Mouse (Mus musculus) lung, adult 2 months (tissue): ENCODE measurements at regions not wholly inside any gene's neighbourhood (a gene's known extent, or its start where the extent isn't known, plus 50 kb on each side); places are given as distances from the start of the nearest gene placed in this dataset.

Experiments
- DNase-seq: peaks from one replicate; pipeline ENCODE4 v3.0.0; 2022
- H3K4me1 ChIP-seq: fragments of 200-500 bp; 2 replicates; pipeline ENCODE4 v1.6.1; 2011; ENCODE audit warnings: low read length; ENCODE audit not compliant: control insufficient read depth, insufficient read depth
- H3K4me3 ChIP-seq: fragments of 200-500 bp; replicated peaks from 2 replicates; pipeline ENCODE3; 2011; ENCODE audit warnings: low read depth, mild to moderate bottlenecking, control low read depth, low read length; ENCODE audit errors: extremely low read depth
- CTCF ChIP-seq: fragments of 200-500 bp; IDR thresholded peaks from 2 replicates; pipeline ENCODE4 v1.5.1; 2011; ENCODE audit warnings: mild to moderate bottlenecking, low read length, control low read depth; ENCODE audit not compliant: insufficient read depth
- POLR2A ChIP-seq: fragments of 200-500 bp; IDR thresholded peaks from 2 replicates; pipeline ENCODE4 v1.6.1; 2011; ENCODE audit warnings: low read depth, mild to moderate bottlenecking, control low read depth, low read length, borderline replicate concordance; ENCODE audit errors: extremely low read depth
- WGBS: fragments of 180-500 bp; shearing (Covaris S2); methylation state at CpG from one replicate; pipeline ENCODE4 v1.1.7; 2018; 5-methylcytosine and 5-hydroxymethylcytosine counted together

GRCm38 (mm10) chr15:36870717-36871116, 136.9 kb downstream of the Zfp706 start:
- no peak for DNase-seq
- WGBS = 94% methylated on average over 7 of the region's 7 CpGs
- no peak for TF ChIP-seq CTCF
- no peak overlapping the region for H3K4me3 ChIP-seq
- peaks cover 20% of the 10 kb centered on the region for H3K4me1 ChIP-seq

DNA sequence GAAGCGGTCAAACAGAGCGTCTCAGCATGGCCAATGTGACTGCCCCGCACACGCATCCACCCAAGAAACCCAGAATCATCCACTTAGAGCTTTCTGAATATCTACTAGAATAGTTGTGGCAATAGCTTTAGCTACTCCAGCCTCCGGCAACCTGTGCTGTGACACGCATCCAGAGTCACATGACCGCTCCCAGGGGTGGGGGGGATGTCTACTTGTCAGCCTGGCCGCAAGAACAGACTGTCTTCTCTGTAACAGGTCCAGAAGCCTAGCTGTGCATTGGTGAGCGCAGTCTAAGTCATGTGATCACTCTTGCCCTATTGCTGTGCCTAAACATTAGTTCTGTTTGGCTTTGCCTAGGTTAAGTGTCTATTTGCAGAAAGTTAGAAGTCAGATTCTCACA, 137.5 kb downstream of the Zfp706 start:
- no peak for TF ChIP-seq POLR2A
- TF ChIP-seq CTCF = no peak
- Histone ChIP-seq H3K4me1 (peaks cover 18% of the 10 kb centered on the region), H3K4me3 (no peak overlapping the region)
- 95% methylated on average over 9 of the region's 9 CpGs for WGBS
- no peak for DNase-seq

- no peak for TF ChIP-seq POLR2A
- no peak for TF ChIP-seq CTCF
- Histone ChIP-seq H3K4me1 (0 out of 2 replicates have a peak, but pooled peaks cover 4% of the 10 kb centered on the region), H3K4me3 (no peak overlapping the region)
- WGBS = 17% methylated on average over 1 of the region's 1 CpGs
- DNase-seq = no peak
Measured at GRCm38 (mm10) chr15:36866088-36866487, 141.5 kb downstream of the Zfp706 start.

DNA sequence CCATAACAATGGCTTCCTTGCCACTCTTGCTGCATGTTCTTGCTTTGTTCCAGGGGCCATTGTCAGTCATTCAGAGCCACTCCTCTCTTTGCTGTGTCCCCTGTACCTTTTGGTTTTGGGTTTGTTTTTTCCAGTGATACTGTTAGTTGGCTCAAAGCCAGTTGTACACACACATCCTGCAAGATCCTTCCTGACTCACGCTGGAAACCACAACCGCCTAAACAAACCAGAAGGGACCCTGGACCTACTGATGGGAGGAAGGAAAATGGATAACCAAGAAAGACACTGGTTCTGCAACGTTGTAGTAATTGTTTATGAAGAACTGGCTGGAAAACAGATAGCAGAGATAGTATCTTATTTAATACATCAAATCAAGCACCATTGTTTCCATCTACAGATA, 142.2 kb downstream of the Zfp706 start:
- Histone ChIP-seq H3K4me3 (no peak overlapping the region), H3K4me1 (0 out of 2 replicates have a peak, but pooled peaks cover 4% of the 10 kb centered on the region)
- DNase-seq = no peak
- 29% methylated on average over 3 of the region's 3 CpGs for WGBS
- TF ChIP-seq POLR2A = no peak
- TF ChIP-seq CTCF = no peak

GRCm38 (mm10) chr15:36864046-36864445, 143.5 kb downstream of the Zfp706 start:
- DNase-seq = no peak
- 59% methylated on average over 2 of the region's 2 CpGs for WGBS
- TF ChIP-seq POLR2A = no peak
- TF ChIP-seq CTCF = no peak
- Histone ChIP-seq H3K4me3 (no peak overlapping the region), H3K4me1 (0 out of 2 replicates have a peak, but pooled peaks cover 4% of the 10 kb centered on the region)

GRCm38 (mm10) chr15:36858711-36859110, 148.9 kb downstream of the Zfp706 start:
- no peak for TF ChIP-seq POLR2A
- no peak for TF ChIP-seq CTCF
- 93% methylated on average over 4 of the region's 4 CpGs for WGBS
- Histone ChIP-seq H3K4me3 (no peak overlapping the region), H3K4me1 (peaks cover 15% of the 10 kb centered on the region)
- no peak for DNase-seq

DNA sequence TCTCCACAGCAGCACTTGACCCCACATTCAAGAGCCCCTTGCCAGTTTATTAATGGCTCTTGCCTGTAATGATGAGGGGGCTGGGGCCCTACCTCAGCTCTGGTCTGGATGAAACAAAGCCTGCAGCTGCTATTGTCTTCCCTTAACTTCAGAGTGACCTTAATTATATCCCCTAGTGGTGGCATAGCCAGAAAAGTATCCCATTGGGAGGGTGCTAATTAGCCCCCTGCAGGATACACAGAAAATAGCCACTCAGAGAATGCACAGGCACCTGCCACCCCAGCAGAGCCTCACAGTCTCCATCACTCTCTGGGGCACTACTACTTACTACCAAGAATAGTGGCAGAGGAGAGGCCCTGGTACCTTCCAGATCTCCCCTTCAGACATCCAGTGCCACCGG, 150.0 kb downstream of the Zfp706 start:
- TF ChIP-seq CTCF (no peak), POLR2A (no peak)
- Histone ChIP-seq H3K4me1 (peaks cover 15% of the 10 kb centered on the region), H3K4me3 (no peak overlapping the region)
- DNase-seq = no peak
- WGBS = 81% methylated on average over 1 of the region's 1 CpGs

DNA sequence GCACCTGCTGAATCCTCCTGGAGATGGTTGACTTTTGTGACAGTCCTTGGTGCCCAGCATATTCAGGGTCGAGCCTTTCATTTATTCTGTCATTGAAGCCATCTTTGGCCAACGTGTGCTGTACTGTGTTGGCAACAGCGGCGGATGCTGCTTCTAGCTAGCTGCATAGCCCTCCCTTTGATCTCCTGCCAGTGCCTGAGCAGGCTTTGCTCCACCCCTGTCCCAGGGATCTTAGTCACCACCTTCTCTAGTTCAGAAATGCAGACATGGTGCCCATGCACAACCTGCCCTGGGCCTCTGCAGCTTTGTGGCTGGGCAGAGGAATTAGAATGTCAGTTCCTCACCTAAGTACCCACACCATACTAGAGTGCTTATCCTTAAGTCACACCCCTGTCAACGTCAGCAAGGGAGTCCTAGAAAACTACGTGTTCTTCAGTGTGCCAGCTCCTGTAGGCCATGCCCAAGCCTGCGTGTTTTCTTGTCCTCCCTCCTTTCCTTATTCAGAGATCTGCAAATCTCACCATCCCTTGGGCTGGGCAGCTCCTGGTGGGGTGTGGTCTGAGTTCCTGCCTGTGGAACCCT, 151.9 kb downstream of the Zfp706 start:
- WGBS = 27% methylated on average over 7 of the region's 7 CpGs
- no peak overlapping the region for H3K4me3 ChIP-seq
- DNase-seq = no peak
- TF ChIP-seq POLR2A = no peak
- TF ChIP-seq CTCF = no peak
- H3K4me1 ChIP-seq = peaks cover 15% of the 10 kb centered on the region

DNA sequence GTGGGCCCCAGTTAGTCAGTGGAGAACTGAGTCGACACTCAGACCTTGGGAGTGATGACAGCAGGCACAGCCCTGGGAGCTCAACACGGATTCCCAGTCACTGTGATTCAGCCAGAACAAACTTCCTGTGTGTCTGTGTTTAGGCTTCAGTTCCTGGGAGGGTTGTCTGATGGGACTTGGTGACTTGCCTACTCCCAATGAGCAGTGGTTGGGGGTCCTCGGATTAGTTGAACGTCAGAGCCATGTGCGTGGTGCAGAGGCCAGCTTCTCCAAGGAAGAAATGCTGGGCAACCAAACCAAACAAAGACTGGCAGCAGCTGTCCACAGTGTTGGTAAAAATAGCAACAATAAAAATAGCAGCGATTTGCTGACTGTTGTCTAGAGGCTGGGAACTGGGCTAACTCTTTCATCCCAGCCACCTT, 152.7 kb downstream of the Zfp706 start:
- WGBS = 18% methylated on average over 6 of the region's 6 CpGs
- no peak for TF ChIP-seq CTCF
- TF ChIP-seq POLR2A = no peak
- Histone ChIP-seq H3K4me1 (peaks cover 15% of the 10 kb centered on the region), H3K4me3 (no peak overlapping the region)
- DNase-seq = no peak

DNA sequence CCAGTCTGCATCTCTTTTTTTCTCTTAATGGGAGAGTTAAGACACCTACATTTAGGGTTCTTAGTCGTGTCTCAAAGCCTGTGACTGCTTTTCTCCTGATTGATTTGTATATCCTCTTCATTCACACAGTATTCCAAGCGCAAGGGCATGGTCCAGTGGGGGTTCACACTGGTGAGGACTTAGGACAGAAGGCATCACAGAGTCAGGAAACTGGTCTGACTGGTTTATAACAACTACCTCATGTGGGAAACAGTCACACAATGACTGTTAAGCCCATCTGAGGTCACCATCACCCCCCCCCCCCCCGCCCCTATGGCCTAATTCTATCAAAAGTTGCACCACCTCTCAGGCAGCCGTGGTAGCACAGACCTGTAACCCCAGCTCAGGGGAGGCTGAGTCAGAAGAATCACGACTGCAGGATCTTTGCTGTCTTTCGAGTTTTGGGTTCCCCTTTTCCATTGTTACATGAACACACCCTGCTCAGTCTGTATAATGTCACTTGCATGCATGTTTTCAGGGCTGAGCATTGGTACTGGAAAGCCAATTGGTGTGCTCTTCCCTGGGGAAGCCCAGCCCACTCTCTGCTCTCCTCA, 155.2 kb downstream of the Zfp706 start:
- no peak overlapping the region for H3K4me3 ChIP-seq
- peaks cover 18% of the 10 kb centered on the region for H3K4me1 ChIP-seq
- DNase-seq = no peak
- 74% methylated on average over 6 of the region's 6 CpGs for whole genome bisulfite sequencing
- no peak for TF ChIP-seq CTCF
- no peak for TF ChIP-seq POLR2A

DNA sequence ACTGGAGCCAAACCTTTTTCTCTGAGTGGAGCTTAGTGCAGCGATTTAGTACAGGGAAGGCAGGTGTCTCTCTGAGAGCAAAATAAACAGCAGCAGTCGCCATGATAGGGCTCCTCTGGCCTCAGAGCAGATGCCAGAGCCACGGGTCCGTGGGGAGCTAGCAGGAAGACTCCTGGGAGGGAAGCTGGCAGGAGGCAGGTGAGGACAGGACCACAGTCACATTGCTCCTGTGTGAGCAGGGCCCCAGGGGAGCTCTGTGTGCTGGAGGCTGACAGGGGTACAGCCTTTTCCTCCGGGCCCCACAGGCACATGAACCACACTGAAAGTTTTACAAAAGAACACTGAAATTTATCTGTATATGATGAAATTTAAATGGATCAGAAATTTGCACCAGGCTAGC, 159.3 kb downstream of the Zfp706 start:
- no peak for DNase-seq
- no peak overlapping the region for H3K4me3 ChIP-seq
- H3K4me1 ChIP-seq = peaks cover 11% of the 10 kb centered on the region
- TF ChIP-seq POLR2A = no peak
- TF ChIP-seq CTCF = no peak
- WGBS = 58% methylated on average over 5 of the region's 5 CpGs
